Mouse (Mus musculus): Measurements from ENCODE around the gene Pdss2.

Pdss2 gene

GRCm38 (mm10) chr10:43434326-43434725 lies 213.0 kb downstream of the Pdss2 start:
- DNase-seq (ENCODE audit: low spot score in 2 of 2): no peak

- no peak for DNase-seq (ENCODE audit: low spot score in 2 of 2)
These were observed 214.5 kb downstream of the Pdss2 start for GRCm38 (mm10) chr10:43435757-43436156.

GRCm38 (mm10) chr10:43439492-43439941 lies 218.2 kb downstream of the Pdss2 start:
- no peak for DNase-seq (ENCODE audit: low spot score in 2 of 2)

- no peak for DNase-seq (ENCODE audit: low spot score in 2 of 2)
These were observed 218.8 kb downstream of the Pdss2 start for GRCm38 (mm10) chr10:43440050-43440449.

GRCm38 (mm10) chr10:43440981-43441740 lies 219.9 kb downstream of the Pdss2 start:
- DNase-seq (ENCODE audit: low spot score in 2 of 2): no peak

GRCm38 (mm10) chr10:43448656-43449055 lies 227.4 kb downstream of the Pdss2 start:
- DNase-seq (ENCODE audit: low spot score in 2 of 2): no peak

- DNase-seq (ENCODE audit: low spot score in 2 of 2): peak; percentile 47 to 60
These were observed 230.8 kb downstream of the Pdss2 start for GRCm38 (mm10) chr10:43451848-43452662.

GRCm38 (mm10) chr10:43452663-43452996 lies 231.3 kb downstream of the Pdss2 start:
- no peak for DNase-seq (ENCODE audit: low spot score in 2 of 2)

GRCm38 (mm10) chr10:43454219-43454618 lies 232.9 kb downstream of the Pdss2 start:
- no peak for DNase-seq (ENCODE audit: low spot score in 2 of 2)

GRCm38 (mm10) chr10:43454671-43455070 lies 233.4 kb downstream of the Pdss2 start:
- DNase-seq (ENCODE audit: low spot score in 2 of 2): no peak

GRCm38 (mm10) chr10:43462821-43463220 lies 241.5 kb downstream of the Pdss2 start:
- no peak for DNase-seq (ENCODE audit: low spot score in 2 of 2)

- no peak for DNase-seq (ENCODE audit: low spot score in 2 of 2)
These were observed 241.9 kb downstream of the Pdss2 start for GRCm38 (mm10) chr10:43463227-43463626.

- DNase-seq (ENCODE audit: low spot score in 2 of 2): no peak
These were observed 244.9 kb downstream of the Pdss2 start for GRCm38 (mm10) chr10:43466223-43466622.

- DNase-seq (ENCODE audit: low spot score in 2 of 2): no peak
These were observed 246.4 kb downstream of the Pdss2 start for GRCm38 (mm10) chr10:43467659-43468058.

GRCm38 (mm10) chr10:43468293-43468692 lies 247.0 kb downstream of the Pdss2 start:
- DNase-seq (ENCODE audit: low spot score in 2 of 2): no peak

- DNase-seq (ENCODE audit: low spot score in 2 of 2): no peak
These were observed 254.1 kb downstream of the Pdss2 start for GRCm38 (mm10) chr10:43475376-43475775.

GRCm38 (mm10) chr10:43477459-43477858 lies 256.2 kb downstream of the Pdss2 start:
- DNase-seq (ENCODE audit: low spot score in 2 of 2): no peak

- peak; percentile 26 to 59 for DNase-seq (ENCODE audit: low spot score in 2 of 2)
These were observed 256.8 kb downstream of the Pdss2 start for GRCm38 (mm10) chr10:43477865-43478681.

GRCm38 (mm10) chr10:43478751-43479435 lies 257.6 kb downstream of the Pdss2 start, which contains the start of gene Bend3:
TSS of gene Bend3 (plus strand) at chr10:43478831.
- DNase-seq (ENCODE audit: low spot score in 2 of 2): peak; percentile 41 to 50

- DNase-seq (ENCODE audit: low spot score in 2 of 2): peak; percentile 82 to 86
These were observed 258.3 kb downstream of the Pdss2 start for GRCm38 (mm10) chr10:43479436-43480157.
